Mouse (Mus musculus) retina, postnatal 1 day (tissue): ENCODE data around the gene Arid3a.
"Not testable (repeated sequence)": the region's sequence is repeated elsewhere in the genome, so short reads cannot be mapped to it uniquely, and the experiment has no call there.

ENCODE experiments used
- DNase-seq: peaks from one replicate; pipeline ENCODE4 v3.0.0-alpha.2; 2012

The Arid3a gene

DNA sequence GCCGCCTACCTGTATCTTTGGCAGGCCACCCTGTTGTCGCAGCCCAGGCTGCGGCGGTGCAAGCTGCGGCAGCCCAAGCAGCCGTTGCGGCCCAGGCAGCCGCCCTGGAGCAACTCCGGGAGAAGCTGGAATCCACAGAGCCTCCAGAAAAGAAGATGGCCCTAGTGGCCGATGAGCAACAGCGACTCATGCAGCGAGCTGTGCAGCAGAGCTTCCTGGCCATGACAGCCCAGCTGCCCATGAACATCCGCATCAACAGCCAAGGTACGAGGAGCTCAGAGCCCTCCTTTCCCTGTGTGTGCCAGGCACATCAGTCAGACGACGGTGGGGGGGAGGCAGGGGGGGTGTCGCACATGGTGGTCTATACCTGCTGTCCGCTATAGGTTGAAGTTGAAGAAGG lies 23.8 kb downstream of the Arid3a start:
- no peak for DNase-seq

DNA sequence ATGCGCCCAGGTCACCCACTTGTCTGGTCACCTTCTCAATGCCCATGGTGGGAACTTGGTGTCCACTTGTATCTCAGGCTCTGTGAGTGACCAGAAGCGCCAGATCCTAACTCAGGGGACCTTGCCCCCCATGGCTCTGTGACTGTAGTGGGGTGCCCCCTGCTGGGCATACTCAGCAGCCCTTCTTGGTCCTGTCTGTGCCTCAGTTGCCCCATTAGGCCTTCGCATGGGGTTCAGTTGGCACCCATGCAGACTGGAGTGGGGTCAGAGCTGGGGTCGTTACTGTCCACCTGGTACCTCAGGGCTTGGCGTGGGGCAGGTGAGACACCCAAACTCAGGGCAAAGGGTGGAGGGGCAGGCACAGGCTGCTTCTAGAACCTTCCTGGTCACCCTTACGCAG lies 27.1 kb downstream of the Arid3a start:
- no peak for DNase-seq

DNA sequence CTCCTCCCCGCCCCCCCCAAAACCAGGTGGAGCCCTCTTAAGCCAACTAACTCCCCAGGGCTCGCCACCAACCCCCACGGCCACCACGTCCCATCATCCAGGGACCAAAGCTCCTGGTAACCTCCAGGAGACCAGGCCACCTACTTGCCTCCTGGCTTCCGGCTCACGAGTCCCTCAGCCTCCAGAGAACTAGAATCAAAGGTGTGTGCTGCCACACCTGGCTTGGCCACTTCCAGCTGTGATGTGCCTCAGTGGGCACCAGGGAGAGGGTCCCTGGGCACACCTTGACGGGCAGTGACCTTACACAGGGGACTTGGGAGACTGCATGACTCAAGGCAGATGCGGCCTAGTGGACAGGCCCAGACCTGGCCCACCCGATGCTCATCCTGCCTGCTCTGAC lies 28.8 kb downstream of the Arid3a start:
- no peak for DNase-seq

DNA sequence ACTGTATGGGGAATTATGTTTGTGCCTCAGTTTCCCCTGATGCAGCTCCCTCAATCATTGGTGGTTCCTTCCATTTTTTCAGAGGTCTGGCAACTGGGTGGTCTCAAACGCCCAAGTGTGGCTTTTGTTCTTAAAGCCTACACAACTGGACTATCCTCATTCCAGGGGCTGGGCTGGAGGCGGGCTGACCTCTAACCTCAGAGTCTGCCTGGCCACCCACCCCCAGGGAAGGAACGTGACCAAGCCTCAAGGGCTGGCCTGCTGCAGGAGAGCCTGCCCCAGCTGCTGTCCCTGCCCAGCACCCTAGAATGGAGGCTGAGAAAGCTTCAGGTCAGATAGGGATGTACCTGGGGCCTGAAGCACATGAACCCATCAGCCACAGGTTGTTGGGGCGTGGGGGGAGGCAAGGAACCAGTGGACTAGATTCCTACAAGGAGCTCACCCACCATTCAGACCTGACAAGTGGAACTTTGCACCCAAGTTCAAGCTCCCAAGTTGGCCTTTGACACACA lies 29.9 kb downstream of the Arid3a start:
- DNase-seq = no peak

GRCm38 (mm10) chr10:79958140-79958816 lies 31.4 kb downstream of the Arid3a start:
- peak; percentile 89 for DNase-seq

DNA sequence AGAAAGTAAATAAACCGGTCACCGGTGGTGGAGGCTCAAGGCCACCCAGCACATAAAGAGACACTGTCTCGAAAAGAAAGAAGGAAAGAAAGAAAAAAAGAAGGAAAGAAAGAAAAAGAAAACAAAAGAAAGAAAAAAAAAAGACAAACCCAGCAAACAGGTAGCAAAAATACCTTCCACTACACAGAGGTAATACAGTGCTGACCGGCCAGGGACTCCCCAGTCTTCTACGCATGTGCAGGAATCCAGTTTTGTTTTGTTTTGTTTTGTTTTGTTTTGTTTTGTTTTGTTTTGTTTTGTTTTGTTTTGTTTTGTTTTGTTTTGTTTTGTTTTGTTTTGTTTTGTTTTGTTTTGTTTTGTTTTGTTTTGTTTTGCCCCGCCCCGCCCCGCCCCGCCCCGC lies 32.6 kb downstream of the Arid3a start:
- not testable (repeated sequence) for DNase-seq

GRCm38 (mm10) chr10:79959847-79960601 lies 33.2 kb downstream of the Arid3a start, which contains the start of gene Wdr18:
Gene Wdr18 (plus strand): TSS chr10:79960152.
- peak; percentile 100 for DNase-seq

- DNase-seq = no peak
Observed at GRCm38 (mm10) chr10:79960671-79961294, 33.9 kb downstream of the Arid3a start.

DNA sequence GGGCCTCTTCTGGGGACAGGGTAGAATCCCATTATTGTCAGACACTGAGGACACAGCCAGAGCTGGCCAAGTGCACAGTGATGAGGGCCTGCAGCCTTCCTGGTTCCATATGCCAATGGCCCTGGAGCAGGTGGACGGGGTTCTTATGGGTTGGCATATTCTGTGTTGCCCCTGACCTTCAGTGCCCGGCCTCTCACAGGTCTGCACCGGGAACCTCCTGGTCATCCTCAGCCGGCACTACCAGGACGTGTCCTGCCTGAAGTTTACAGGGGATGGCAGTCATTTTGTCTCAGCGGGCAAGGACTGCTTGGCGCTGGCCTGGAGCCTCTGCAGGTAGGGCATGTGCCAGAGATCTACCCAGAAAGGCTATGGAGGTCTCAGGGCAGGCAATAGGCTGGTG lies 37.9 kb downstream of the Arid3a start:
- DNase-seq = no peak

DNA sequence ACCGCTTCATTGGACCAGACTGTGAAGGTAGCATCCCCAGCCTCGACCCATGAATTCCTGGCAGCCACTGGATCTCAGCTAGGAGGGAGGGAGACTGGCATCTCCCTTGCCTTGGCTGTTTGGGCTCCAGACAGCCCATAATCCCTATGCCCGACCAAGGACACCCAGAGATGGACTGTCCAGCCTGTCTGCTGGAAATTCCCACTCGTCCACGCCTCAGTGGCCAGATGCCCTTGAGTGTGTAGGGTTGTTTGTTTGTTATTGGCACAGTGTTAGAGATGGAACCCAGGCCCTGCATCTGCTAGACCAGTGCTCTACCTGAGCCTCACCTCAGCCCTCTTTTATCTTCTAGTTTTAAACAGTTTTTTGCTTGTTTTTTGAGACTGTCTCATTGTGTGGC lies 38.5 kb downstream of the Arid3a start:
- no peak for DNase-seq

DNA sequence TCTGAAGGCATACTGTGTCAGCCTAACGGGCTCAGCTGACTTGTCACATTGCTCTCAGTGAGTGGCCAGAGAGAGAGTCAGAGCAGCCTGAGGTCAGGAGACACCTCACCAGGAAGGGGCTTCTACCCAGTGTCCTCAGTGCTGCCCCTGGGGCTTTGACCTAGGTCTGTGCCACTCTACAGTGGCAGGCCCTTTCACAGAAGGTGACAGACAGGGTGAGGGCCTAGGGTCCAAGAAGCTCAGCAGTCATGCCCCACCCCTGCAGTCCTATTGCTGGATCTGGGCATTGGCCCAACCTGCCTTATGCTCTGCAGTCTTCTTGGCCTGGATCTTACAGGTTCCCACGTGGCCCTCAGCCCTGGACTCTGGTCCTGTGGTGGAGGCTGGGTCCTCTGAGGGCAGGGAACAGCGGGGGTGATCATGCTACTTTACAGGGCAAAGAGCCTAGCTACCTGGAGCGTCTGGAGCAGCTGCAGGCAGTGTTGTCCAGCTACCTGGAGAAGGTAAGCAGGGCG lies 40.1 kb downstream of the Arid3a start:
- DNase-seq = no peak

DNA sequence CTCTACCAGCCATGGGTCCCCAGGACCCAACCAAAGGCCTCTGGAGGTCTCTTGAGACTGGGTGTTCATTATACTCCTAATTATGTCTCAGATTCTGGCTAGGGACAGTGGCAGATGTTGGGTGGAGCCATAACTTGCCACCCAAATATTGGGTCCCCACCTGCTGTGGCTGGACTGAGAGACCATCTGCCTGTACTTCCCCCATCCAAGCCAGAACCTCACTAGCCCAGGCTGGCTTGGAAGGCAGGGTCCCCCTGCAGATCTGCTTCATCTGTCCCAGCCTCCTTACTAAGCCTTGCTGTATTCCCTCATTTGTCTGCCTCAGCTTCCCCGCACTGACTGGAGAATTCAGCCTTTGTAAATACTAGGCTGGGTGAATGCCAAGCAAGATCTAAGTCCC lies 41.3 kb downstream of the Arid3a start:
- DNase-seq = no peak

DNA sequence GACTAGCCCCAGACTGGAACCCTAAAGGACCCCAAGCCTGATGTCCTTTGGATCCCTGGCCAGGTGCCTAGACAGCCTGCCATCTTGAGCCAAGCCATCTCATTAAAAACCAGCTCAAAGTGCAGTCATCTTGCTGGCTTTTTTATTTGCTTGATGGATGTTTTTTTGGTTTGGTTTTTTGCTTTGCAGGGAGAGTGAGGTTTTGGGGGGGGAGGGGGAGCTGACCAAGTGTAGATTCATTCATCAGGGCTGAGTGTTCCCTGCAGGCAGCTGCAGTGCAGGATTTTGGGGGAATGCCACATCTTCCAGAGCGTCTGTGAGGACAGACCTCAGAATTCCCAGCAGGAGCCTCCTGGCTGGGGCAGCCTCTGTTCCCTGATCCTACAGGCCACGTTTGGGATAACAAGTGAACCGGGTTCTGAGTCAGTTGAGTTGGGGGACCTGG lies 42.3 kb downstream of the Arid3a start:
- DNase-seq = no peak

- DNase-seq = peak; percentile 28
Observed at GRCm38 (mm10) chr10:79970415-79971182, 43.8 kb downstream of the Arid3a start, which contains the start of gene Grin3b. Gene Grin3b (plus strand): TSS chr10:79970715.

GRCm38 (mm10) chr10:79971183-79971497 lies 44.3 kb downstream of the Arid3a start:
- peak; percentile 52 for DNase-seq

GRCm38 (mm10) chr10:79972831-79973230 lies 46.0 kb downstream of the Arid3a start:
- no peak for DNase-seq

DNA sequence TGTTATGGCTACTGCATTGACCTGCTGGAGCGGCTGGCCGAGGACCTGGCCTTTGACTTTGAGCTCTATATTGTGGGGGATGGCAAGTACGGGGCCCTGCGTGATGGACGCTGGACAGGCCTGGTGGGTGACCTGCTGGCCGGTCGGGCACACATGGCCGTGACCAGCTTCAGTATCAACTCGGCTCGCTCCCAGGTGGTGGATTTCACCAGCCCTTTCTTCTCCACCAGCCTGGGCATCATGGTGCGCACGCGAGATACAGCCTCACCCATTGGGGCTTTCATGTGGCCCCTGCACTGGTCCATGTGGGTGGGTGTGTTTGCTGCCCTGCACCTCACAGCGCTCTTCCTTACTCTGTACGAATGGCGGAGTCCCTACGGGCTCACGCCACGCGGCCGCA lies 47.2 kb downstream of the Arid3a start:
- DNase-seq = no peak

DNA sequence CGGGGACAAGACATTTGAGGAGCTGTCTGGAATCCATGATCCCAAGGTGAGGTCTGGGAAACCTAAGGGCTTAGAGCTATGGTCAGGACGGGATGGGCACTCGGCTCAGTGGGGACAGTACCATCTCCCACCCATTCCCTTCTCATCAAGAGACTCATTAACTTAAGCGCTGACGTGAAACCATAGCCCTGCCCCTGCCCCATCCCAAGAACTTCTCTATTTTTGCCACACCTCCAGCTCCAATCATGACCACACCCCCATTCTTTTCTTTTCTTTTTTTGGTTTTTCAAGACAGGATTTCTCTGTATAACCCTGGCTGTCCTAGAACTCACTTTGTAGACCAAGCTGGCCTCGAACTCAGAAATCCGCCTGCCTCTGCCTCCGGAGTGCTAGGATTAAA lies 47.8 kb downstream of the Arid3a start:
- no peak for DNase-seq

- no peak for DNase-seq
Observed at GRCm38 (mm10) chr10:79976071-79976721, 49.4 kb downstream of the Arid3a start.

GRCm38 (mm10) chr10:79976722-79977107 lies 49.9 kb downstream of the Arid3a start:
- no peak for DNase-seq

- no peak for DNase-seq
Observed at GRCm38 (mm10) chr10:79977324-79977723, 50.5 kb downstream of the Arid3a start.

DNA sequence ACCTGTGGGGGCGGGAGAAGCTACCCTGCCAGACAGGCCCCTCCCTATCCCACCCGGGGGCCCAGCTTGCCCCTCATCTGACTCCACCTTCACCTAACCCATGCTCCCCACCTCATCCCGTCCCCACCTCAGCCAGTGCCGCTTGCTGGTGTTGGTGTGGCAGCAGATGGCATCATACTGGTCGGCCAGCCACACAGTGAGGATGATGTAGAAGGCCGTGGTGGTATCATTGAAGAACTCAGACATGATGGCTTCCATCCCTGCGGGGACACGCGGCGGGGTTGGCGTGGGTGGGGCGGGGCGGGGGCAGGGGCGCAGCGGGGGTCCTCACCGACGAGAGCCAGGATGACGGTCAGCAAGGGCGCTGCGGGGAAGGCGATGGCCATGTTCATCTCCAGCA lies 51.2 kb downstream of the Arid3a start:
- DNase-seq = no peak
